Mouse (Mus musculus) lung, postnatal 14 days (tissue): Measurements from ENCODE around the gene Mroh8.
"Not testable (repeated sequence)": the region's sequence is repeated elsewhere in the genome, so short reads cannot be mapped to it uniquely, and the experiment has no call there.

ENCODE experiments used
- DNase-seq: peaks from one replicate; pipeline ENCODE4 v3.0.0; 2021

Gene Mroh8

DNA sequence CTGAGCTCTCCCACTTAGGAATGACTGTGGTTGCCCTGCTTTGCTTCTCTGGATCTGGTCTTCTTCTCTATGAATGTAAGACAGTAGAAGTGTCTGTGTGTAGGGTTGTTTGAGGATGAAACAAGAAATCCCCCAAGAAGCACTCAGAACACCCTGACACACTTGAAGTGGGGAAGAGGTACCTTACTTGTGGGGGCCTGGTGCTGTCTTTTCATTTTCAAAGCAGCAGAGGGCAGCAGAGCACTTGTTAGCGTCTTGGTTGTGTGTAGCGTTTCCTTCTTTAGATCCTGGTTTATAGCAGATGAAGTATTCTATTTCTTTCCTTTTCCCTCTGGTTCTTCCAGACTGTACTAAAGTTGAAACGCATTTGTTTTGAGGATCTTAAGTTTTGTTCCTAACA, 8.2 kb upstream of the Mroh8 start:
- DNase-seq: peak; percentile 55

DNA sequence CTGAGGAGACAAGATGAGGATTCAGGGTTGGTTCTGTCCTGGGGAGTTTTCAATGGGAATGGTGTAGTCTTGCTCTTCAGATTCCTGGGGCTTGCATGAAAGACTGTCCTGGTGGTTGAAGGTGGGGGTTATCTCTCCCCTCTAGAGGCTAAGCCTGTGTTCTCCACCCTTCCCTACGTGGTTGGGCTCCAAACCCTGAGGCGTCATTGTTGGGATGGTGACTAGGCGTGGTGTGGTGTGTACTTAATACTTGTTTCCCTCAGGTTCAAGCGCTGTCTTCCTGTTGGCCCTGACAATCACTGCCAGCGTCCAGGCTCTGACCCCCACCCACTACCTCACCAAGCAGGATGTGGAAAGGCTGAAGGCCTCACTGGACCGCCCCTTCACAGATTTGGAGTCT, 4.0 kb upstream of the Mroh8 start:
- no peak for DNase-seq

DNA sequence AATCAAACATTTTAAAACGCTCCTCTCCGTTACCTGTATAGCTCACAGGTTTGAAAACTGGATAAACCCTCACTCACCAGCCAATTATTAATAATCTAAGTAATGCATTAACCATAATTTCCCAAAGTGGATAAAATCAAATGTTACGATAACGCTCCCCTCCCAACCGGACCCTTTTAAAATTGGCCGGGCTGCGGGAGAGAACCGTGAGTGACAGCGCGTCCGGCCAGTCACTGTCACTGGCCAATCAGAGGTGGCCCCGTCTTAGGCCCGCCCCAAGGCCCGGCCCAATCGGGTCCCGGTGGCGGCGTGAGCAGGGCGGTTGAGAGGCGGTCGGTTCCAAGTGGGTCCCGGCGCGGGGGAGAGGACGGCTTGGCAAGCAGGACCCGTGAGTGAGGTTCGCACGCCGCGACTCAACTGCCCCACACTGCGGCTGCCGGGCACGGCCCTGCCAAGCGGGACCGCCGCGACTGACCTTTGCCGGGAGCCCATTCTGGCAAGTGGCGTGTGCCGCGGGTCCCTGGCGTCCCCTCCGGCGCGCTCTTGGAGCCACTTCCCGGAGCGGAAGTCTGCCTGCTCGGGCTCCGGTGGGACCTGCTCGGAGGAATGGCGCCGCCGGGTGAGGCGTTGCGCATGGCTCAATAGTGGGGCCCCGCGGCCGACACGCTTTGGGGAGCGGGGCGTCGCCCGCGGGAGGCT, 483 bp downstream of the Mroh8 start, which contains the start of gene Rpn2:
TSS of gene Rpn2 (plus strand) at position 301 of the 699 bp plus-strand sequence.
- DNase-seq: peak; percentile 96

DNA sequence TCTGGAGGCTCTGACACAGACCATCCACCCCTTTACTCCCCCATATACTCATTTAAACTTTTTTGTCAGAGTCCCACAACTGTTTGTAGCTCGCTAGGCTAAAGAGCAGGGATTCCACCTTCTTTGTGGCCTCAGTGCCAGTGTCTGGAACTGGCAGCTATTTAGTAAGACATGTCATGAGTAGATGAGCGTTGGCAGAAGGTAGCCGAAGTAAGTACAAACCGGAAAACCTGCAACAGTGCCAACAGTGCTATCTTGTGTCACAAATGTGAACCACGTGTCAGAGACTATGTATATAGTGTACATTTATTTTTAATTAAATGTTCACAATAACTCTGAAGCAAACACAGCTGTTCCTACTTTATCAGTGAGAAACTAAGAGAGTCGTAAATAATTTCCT, 15.5 kb downstream of the Mroh8 start:
- DNase-seq: no peak

DNA sequence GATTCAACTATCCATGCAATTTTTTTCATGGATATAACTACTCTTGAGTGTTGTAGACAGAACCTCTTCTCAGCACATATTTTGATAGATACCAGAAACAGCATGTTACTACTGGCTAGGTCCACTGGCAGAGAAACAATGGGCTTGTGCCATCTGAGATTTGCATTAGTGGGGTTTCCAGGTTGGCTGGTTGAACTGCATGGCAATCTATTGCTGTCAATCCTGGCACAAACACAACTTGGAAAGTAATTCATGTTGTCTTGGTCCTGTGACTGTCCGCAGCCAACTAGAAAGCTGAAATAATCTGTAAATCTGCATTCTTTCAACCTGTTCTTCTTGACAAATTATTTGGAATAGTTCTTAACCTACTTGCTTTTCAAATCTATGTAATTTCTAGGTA, 16.2 kb downstream of the Mroh8 start:
- no peak for DNase-seq

DNA sequence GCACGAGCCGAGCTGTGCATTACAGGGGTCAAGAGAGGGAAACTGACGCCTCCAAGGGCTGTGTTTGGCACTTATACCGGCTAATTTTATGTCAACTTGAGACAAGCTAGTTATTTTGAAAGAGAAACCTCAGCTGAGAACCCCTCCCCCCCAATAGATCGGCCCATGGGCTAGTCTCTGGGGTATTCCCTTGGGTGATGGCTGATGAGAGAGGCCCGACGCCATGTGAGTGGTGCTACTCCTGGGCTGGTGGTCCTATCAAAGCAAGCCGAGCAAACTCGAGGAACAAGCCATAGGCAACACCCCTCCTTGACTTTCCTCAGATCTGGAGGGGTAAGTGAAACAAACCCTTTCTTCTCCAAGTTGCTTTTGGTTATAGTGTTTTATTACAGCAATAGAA, 16.8 kb downstream of the Mroh8 start:
- no peak for DNase-seq

DNA sequence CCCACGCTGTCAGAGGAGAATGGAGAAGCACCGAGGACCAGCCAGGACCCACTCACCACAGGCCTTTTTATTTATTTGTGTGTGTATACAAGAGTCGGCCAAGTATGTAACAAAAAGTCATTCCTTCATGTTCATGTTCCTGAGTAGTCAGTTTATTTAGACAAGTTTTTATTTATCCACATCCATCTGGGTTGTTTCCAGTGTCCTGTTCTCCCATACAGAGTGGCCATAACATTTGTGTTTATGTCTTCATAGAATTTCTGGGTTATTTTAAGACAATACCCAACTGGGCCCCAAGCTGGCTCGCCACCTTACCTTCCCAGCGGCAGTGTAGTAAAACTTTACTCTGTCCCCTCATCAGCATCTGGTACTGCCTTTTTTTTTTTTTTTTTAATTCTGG, 17.4 kb downstream of the Mroh8 start:
- no peak for DNase-seq

DNA sequence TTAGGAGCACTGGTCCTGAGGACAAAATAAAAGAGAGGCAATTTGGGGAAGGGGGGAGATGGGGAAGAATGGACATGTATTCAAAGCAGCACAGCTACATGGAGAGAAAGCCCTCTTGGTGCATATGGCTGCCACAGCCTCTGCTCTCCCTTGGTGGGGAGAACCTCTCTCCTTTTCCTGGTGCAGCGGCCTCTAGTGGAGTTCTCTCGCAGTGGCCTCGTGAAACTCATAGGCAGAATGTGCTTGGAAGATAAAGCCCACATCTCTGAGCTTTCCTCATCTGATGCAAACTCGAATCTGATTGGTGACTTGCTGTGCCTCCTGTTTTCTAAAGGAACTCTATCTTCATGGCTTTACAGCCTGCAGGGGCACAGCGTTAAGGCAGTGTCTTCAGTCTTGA, 19.6 kb downstream of the Mroh8 start:
- peak; percentile 76 for DNase-seq

DNA sequence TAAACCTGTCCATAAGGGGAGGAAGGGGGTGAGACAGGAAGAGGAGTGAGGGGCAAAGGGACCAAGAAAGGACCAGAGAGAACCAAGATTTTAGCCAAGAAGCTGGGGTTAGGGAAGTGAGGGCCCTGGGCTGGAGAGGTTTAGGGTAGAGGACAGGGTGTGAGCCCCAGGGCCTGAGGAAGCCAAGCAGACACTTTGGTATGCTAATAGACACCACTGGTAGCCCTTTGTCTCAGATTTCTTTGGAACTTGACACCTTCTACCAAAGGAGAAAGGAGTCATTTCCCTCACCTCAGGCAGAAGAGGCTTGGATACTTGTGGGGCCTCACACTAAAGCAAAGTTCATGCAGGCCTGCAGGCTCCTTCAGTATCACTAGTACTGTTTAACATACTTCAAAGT, 31.2 kb downstream of the Mroh8 start:
- DNase-seq: no peak

DNA sequence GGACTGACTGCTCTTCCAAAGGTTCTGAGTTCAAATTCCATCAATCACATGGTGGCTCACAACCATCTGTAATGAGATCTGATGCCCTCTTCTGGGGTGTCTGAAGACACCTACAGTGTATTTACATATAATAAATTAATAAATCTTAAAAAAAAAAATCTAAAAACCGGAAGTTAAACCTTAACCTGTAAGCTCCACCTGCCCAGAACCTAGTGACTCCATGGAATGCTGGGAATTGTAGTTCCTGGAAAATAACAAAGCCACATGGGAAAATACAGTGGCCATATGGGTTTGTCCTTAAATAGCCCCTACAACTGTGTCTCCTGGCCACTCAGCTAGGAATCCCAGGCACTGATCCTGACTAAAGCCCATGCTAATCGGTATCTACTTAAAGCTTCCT, 33.7 kb downstream of the Mroh8 start:
- DNase-seq: no peak

DNA sequence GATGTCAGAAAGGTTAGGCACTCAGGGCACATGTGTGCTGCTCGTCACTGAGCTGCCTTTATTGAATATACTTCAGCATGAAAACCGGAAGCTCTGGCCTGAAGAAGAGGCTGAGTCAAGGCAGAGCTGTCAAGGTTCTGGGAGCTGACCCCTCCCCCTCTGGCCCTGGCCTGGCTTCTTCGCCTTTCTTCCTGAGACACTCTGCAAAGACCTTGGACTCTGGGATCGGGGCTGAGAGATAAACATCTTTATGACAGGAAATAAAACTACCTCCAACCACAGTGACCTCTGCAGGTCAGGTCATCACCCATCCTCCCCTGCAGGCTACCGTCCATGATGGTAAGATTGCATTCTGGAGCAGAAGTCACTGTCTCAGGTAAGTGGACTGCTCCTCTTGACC, 34.3 kb downstream of the Mroh8 start:
- no peak for DNase-seq

DNA sequence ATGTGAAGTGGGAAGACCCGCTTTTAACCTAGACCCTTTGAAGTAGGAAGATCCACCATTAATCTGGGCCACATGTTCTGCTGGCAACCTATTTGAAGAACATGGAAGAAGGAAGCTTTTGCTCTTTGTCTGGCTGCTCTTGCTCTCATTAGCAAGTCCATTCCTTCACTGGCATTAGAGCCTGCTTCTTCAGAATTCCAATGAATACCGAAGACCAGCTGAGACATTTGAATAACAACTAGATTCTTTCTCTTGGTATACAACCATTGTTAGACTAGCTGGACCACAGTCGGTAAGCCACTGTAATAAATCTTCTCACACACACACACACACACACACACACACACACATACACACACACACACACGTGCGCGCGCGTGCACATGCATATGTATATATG, 43.4 kb downstream of the Mroh8 start:
- DNase-seq: no peak

DNA sequence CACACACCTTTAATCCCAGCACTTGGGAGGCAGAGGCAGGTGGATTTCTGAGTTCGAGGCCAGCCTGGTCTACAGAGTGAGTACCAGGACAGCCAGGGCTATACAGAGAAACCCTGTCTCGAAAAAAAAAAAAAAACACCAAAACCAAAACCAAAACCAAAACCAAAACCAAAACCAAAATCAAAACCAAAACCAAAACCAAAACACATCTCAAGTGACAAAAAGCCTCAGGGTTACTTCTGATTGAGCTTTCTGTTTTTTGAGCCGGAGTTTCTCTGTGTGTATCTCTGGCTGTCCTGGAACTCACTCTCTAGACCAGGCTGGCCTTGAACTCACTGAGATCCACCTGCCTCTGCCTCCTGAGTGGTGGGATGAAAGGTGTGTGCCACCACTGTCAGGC, 57.4 kb downstream of the Mroh8 start:
- not testable (repeated sequence) for DNase-seq

DNA sequence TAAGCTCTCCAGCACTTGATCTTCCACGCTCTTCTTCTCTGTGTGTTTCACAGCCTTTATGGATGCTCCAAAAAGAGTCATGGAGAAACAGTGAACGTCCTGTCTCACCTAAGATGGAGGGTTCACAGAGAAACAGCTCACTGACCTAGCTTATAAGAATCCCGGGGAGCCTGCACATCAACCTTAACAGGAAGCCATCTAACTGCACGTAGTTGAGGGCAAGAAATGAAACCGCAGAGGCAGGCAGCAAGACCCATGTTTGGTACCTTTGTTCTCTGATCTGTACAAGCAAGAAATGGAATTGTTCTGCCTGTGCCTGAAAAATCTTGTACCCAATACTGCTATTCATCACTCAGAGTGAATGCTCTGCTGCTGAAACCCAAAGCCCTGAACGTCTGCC, 59.2 kb downstream of the Mroh8 start:
- no peak for DNase-seq

DNA sequence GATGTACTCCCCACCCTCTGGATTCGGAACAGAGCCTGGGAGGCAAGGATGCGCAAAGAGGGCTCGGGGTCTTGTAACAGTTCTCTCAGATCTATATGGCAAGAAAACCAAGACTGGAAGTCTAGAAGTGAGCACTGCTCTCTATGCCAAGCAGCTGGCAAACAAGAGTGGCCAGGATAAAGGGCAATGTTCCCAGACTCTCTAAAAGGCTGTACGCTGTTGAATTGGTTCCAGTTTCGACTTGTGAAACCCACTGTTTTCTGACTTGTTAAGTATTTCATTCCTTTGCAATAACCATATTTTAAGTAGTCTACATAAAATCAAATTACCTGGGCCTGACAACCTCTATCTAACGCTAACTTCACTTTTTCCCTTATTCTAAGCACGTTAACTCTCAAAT, 67.6 kb downstream of the Mroh8 start:
- DNase-seq: no peak

DNA sequence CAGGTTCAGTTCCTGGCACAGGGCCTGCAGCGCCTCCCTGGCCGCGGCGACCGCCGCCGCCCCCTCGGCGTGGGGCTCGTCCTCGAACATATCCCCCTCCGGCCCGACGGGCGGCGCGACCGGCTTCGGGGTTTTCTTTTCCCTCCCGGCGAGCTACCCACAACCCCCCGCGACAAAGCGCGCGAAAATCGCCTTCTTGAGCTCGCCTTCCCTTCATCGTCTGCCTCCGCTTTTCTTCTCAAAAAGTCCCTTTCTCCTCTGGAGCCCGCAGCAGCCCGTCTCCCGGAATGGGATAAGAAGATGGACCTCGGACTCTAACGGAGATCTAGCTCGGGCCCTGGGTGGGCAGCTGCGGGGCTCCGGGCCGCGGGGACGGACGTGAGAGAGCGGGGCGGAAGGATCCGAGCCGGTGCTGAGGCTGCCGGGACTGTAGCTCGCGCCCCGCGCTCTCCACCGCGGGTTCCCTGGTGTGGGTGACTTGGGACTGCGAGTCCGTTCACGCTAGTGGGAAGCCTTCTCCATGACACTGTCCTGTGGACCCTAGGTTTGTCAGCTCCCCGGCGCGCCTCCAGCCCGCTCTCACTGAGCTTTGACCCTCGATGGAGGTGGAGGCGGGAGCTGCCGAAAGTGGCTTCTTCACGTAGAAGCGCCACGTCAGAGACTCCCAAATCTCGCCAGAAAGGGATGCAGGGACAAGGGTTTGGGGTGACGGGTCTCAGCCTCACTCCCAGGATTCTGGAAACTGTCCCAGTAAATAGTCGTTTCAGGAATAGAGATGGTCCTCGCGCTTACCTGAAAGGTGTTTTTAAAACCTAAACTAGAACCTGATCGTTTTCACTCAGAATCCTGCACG, 74.8 kb downstream of the Mroh8 start, which contains the start of gene Rbl1:
TSS of gene Rbl1 (minus strand) at position 169 of the 853 bp plus-strand sequence.
- DNase-seq: peak; percentile 90

DNA sequence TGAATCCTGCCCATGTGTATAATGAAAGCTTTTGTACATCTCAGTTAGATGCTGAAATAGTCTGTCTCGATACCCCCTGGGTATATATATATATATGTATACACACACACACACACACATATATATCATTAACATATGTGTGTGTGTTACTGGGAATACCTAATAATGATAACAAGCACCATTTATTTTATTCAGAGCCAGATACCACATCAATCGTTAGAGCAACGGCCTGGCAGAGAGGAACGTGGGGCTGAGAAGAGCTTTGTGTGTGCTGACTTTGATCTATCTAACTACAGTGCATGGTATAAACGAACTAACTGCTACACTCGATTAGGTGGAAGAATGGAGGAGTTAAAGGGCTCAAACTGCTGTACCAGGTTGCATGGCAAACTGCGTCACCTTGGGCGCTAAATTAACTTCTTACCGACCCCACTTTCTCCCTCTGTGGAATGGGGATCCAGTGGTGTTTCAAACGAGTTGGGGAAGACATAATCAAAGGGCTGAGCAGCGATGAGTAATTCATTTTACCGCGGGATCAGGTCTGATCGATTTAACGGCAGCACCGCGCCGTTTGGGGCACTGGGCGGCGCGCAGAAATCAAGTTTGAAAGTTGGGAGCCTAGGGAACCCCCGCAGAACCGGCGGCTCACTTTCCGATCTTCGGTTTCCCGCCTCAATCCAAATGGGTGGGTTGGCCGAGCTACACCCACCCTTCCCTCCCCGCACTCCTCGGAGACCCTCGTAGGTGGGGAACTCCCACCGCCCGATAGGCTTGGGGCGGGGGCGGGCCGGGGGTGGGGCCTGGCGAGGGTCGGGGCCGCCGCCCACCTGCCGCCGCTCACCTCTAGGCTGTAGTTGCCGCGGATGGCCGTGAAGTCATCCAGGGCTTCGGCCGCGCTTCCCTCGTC, 75.6 kb downstream of the Mroh8 start:
- peak; percentile 32 for DNase-seq

DNA sequence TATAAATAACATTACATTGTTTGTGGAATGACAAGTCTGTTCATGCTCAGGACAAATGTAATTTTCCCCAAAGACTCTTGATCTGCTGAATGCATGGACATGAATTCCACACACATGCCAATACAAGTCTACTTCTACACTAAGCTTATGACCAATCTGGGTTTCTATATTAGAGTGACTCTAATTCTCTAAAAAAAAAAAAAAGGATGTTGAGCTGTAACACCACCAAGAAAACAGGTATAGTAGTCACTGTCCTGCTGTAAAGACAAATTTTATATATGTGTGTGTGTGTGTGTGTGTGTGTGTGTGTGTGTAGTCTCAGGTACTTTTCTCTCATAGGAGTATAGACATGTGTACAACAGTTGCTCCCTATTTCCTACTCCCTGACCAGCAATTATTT, 76.3 kb downstream of the Mroh8 start:
- no peak for DNase-seq

DNA sequence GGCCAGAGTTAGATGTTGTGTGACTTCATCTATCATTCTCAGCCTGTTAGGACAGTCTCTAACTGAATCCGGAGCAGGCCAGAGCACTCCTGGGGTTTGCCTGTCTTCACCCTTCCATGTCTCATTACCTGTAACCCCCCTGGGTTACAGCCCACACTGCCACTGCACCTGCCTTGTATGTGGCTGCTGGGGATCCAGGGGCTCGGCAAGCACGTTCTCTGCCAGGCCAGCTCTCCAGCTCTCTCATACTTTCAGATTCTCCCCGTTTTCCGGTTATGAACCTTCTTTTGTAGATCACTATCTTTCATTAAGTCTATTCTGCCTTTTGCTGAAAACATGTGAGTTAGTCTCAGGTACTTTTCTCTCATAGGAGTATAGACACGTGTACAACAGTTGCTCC, 77.0 kb downstream of the Mroh8 start:
- DNase-seq: no peak

DNA sequence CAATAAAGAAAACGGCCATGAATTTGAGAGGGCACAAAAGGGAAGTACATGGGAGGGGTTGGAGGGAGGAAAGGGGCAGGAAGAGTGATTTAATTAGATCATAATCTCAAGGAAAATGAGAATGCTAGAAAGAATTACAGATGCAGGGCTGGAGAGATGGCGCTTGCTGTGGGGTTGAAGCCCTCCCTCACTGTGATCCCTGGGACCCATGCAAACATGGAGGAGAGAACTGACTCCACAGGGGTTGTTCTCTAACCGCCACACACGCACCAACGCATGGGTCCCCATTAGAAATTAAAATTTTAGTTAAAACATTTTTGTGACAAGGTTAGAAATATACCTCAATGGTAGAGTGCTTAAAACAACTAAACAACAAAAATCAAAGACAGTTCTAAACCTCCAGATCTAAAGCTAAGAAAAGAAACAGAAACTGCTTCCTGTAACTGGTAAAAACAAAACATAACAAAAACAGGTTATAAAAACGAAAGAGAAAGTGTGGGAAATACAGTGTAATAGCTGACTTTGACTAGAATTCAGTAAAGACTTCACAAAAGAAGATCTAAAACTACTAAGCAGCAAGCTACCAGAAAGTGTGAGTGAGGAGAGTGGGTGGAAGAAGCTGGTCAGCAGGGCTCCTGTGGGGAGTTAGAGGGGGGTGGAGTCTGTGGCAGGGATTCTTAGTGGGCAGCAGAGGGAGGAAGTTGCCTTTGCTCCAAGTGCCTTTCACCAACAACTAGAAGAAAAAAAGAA, 78.1 kb downstream of the Mroh8 start:
- DNase-seq: peak; percentile 36

DNA sequence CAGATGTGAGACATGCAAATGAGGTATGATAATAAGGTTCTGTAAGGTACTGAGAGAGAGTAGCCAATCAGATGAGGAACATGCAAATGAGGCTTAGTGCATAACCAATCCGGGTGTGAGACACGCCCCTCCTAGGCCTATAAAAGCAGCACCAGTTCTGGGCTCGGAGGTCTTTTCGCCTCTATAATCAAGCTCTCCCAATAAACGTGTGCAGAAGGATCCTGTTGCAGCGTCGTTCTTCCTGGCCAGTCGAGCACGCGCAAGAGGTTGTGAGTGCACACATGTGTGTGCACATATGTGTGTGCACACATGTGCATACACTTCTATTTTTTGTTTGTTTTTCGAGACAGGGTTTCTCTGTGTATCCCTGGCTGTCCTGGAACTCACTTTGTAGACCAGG, 80.9 kb downstream of the Mroh8 start:
- DNase-seq: not testable (repeated sequence)

DNA sequence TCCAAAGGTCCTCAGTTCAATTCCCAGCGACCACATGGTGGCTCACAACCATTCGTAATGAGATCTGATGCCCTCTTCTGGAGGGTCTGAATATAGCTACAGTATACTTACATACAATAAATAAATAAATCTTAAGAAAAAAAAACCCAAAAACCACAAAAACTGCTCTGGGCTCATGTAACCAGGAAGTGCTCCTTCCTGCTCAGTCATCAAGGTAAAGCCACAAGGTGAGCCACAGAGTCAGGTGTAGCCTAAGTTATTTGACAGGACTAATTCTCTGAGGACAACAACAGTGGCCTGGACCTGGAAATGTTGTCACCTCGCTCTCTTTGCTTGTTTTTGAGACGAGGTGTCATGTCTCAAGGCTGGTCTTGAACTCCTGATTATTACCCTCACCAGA, 88.7 kb downstream of the Mroh8 start:
- DNase-seq: no peak

DNA sequence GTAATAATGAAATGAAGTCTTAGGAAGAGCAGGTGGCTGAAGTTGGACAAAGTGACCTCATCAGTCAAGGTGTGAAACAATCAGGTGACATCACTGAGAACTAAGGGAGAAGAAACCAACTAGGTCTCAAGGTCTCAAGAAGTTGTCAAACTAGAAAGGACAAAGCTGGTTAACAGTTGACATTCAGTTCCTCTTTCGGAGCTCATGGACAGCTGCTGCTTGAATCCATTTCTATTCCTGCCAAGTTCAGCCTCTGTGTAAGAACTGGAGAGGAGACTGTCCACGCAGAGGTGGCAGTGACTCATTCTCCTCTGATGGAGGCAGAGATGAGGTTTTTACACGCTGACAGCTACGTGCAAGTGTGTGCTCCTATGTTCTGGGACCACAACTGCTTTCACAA, 92.1 kb downstream of the Mroh8 start:
- DNase-seq: no peak
